Mouse (Mus musculus): ENCODE data around the gene Atoh7. TPM values are rescaled to one million over a fixed set of nuclear protein-coding genes. Genes with fewer than 3 reads are reported as not detected.

Atoh7 gene
- polyA plus RNA-seq, 2 experiments from 2014 or later, result not detected

Other genes with a start within 250 kb of the Atoh7 start
- gene Tet1, start 190.7 kb upstream of the Atoh7 start, polyA plus RNA-seq (2017; shearing (Covaris generic)), result 1 to 10 TPM; 5.1 to 6.3 TPM
- 1 to 10 TPM; 3.2 to 3.5 TPM for gene Slc25a16, start 179.0 kb upstream of the Atoh7 start, polyA plus RNA-seq (2017; shearing (Covaris generic))
- gene Dna2, start 152.6 kb upstream of the Atoh7 start, polyA plus RNA-seq (2017; shearing (Covaris generic)), result 1 to 10 TPM; 4.6 to 5.2 TPM
- gene Rufy2, start 119.4 kb upstream of the Atoh7 start, polyA plus RNA-seq (2017; shearing (Covaris generic)), result 10 to 100 TPM; 35.9 to 36.7 TPM
- 10 to 100 TPM; 66.3 to 75.6 TPM for gene Hnrnph3, start 75.4 kb upstream of the Atoh7 start, polyA plus RNA-seq (2017; shearing (Covaris generic))
- gene Pbld2, start 75.3 kb upstream of the Atoh7 start, polyA plus RNA-seq (2017; shearing (Covaris generic)), result under 1 TPM in 1 of 2 experiments, not detected in 1; 0.44 TPM
- gene Pbld1, start 39.5 kb upstream of the Atoh7 start, polyA plus RNA-seq (2017; shearing (Covaris generic)), result not detected
- gene Mypn, start 104.3 kb downstream of the Atoh7 start, polyA plus RNA-seq (2017; shearing (Covaris generic)), result under 1 TPM in 1 of 2 experiments, not detected in 1; 0.12 TPM
- gene Herc4, start 144.2 kb downstream of the Atoh7 start, polyA plus RNA-seq (2017; shearing (Covaris generic)), result 10 to 100 TPM; 76.2 to 80.8 TPM

Measured in activated CD4-positive, CD25-positive, alpha-beta regulatory T cell, adult 4 months (primary cell).